8 mouse cellular contexts compared by ENCODE assay signal in the genomic region with DNA sequence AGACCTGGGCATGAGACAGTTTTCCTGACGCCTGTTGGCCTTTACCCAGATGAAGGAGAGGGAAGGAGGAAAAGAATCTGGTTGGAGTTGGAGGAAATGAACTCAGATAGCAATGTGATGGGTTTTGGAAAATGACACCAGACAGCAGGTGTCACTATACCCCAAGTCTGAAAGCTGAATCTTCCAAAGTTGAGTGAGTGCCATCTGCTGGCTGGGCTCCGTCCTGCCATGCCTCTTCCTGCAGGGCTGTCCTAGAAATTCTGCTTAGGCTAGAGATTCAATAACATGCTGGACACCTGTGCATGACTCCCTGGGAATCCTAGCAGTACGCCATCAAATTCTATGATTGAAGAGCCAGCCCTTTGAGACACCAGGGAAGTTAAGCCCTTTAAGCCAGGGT. TPM values are rescaled to one million over a fixed set of nuclear protein-coding genes. Genes with fewer than 3 reads are reported as not detected.
A peak's percentile ranks its signal among the peaks of the same experiment; 100 is the strongest.
DNase-seq lines count a peak whose midpoint lies in the region; ATAC-seq and TF ChIP-seq lines count a peak whose summit lies in the region.

No protein-coding gene starts in this region.

- WGBS in kidney, embryonic 15.5 days: 19% methylated on average over 3 of the region's 3 CpGs
- 15% methylated on average over 3 of the region's 3 CpGs for WGBS in liver, adult 2 months

- H3ac ChIP-seq in myocyte (ENCODE audit: control insufficient read depth, insufficient read length): no peak overlapping the region

- no peaks in the 10 kb centered on the region for H3K9me3 ChIP-seq in kidney, embryonic 15.5 days (replicated peaks)

- H3K27me3 ChIP-seq in kidney, embryonic 15.5 days: no peaks in the 10 kb centered on the region
- no peaks in the 10 kb centered on the region for H3K27me3 ChIP-seq in liver, adult 2 months (ENCODE audit: control insufficient read depth, insufficient read depth, low read length)
- no peaks in the 10 kb centered on the region for H3K27me3 ChIP-seq in myocyte (ENCODE audit: control insufficient read depth, insufficient read depth, insufficient read length)
- no peaks in the 10 kb centered on the region for H3K27me3 ChIP-seq in splenic B cell, adult 2 months (ENCODE audit: control insufficient read depth, insufficient read depth, low read length, poor library complexity, severe bottlenecking)

- peak; percentile 100 for TF ChIP-seq CTCF in liver, adult 2 months (IDR thresholded peaks at IDR 0.05; ENCODE audit: low read depth, low read length)

- H3K27ac ChIP-seq in kidney, embryonic 15.5 days: no peak overlapping the region
- H3K27ac ChIP-seq in liver, adult 2 months (replicated peaks; ENCODE audit: insufficient read depth, low read depth, low read length): no peak overlapping the region

- H3K4me1 ChIP-seq in kidney, embryonic 15.5 days: no peaks in the 10 kb centered on the region
- no peaks in the 10 kb centered on the region for H3K4me1 ChIP-seq in liver, adult 2 months (ENCODE audit: control insufficient read depth, insufficient read depth, low read length)

- DNase-seq in 3T3-L1 (ENCODE audit: low read depth, low spot score): peak; percentile 94
- peak; percentile 63 for DNase-seq in adrenal gland, adult 8-10 months
- DNase-seq in embryo, embryonic 9.5 days (ENCODE audit: extremely low spot score): peak; percentile 64
- peak; percentile 79 to 88 for DNase-seq in heart, adult 18-20 months
- DNase-seq in liver, adult 2 months (ENCODE audit: extremely low read depth, low read depth, low spot score): peak; percentile 72
- peak; percentile 86 for DNase-seq in splenic B cell, adult 2 months (ENCODE audit: low read depth, low spot score)

- H3K79me2 ChIP-seq in liver, adult 2 months (ENCODE audit: control insufficient read depth, insufficient read depth, low read length): no peaks in the 10 kb centered on the region
- H3K79me2 ChIP-seq in myocyte (ENCODE audit: control insufficient read depth, insufficient read depth): no peaks in the 10 kb centered on the region

- H3K9ac ChIP-seq in kidney, embryonic 15.5 days: no peak overlapping the region
- H3K9ac ChIP-seq in liver, adult 2 months (ENCODE audit: low read depth, low read length): no peak overlapping the region

- no peak overlapping the region for H3K4me3 ChIP-seq in kidney, embryonic 15.5 days (replicated peaks)
- H3K4me3 ChIP-seq in liver, adult 2 months (ENCODE audit: insufficient read depth, low read depth, low read length): no peak overlapping the region
- no peak overlapping the region for H3K4me3 ChIP-seq in myocyte

- TF ChIP-seq POLR2A in liver, adult 2 months (IDR thresholded peaks at IDR 0.05; ENCODE audit: extremely low read depth, insufficient read depth, low read length): no peak
- TF ChIP-seq POLR2A in myocyte (IDR thresholded peaks at IDR 0.05; ENCODE audit: insufficient read length, low read depth): no peak

- no peak overlapping the region for H3K4me2 ChIP-seq in kidney, embryonic 15.5 days
- no peak overlapping the region for H3K4me2 ChIP-seq in myocyte (ENCODE audit: low read depth)

- no peaks in the 10 kb centered on the region for H3K36me3 ChIP-seq in kidney, embryonic 15.5 days
- H3K36me3 ChIP-seq in liver, adult 2 months (ENCODE audit: control insufficient read depth, insufficient read depth, low read length): no peaks in the 10 kb centered on the region
- no peaks in the 10 kb centered on the region for H3K36me3 ChIP-seq in myocyte (ENCODE audit: control insufficient read depth, insufficient read depth)
- H3K36me3 ChIP-seq in splenic B cell, adult 2 months (ENCODE audit: control insufficient read depth, insufficient read depth, low read length, poor library complexity, severe bottlenecking): no peaks in the 10 kb centered on the region

- ATAC-seq in kidney, embryonic 15.5 days (replicated peaks; ENCODE audit: low FRiP score): peak; percentile 74

TF ChIP-seq in myocyte, 11 proteins besides CTCF, POLR2A, EP300 and RAD21:
- TF ChIP-seq MYOD1 (IDR thresholded peaks at IDR 0.05; ENCODE audit: control insufficient read depth in 1 of 3, insufficient read length in 2 of 3, low read depth in 2 of 3) (peak in 2 of 3 experiments; percentile 11 to 40), MYOG (IDR thresholded peaks at IDR 0.05; ENCODE audit: control insufficient read depth in 1 of 3, insufficient read depth in 1 of 3, insufficient read length in 2 of 3, low read depth in 2 of 3) (no peak)

RNA-seq across cellular contexts. Expression of gene Olfml2b, which starts 11.9 kb away (rescaled TPM):
- 1 to 10 TPM; 3.3 to 5.9 (median 4.6) TPM for total RNA-seq in adrenal gland, adult 8-10 months (2022)
- 10 to 100 TPM; 11.8 to 14.8 TPM for total RNA-seq in heart, adult 18-20 months (2021)
- polyA plus RNA-seq in kidney, embryonic 15.5 days (2015; fragmentation: Nextera tagmentation; extraction: Ambion mirVana): 10.9 and 12.0 TPM in 2 replicates
- 0.37 and 0.67 TPM in 2 replicates for total RNA-seq in liver, adult 2 months (2014; rRNA removed)
- 0.44 and 0.46 TPM in 2 replicates for polyA plus RNA-seq in liver, adult 2 months (2012; rRNA removed)
- polyA plus RNA-seq in myocyte (2012; fragmentation: generic; extraction: Trizol): 69.0 TPM

RNA-seq across cellular contexts. Expression of gene Nos1ap, which starts 42.7 kb away (rescaled TPM):
- 10 to 100 TPM; 19.9 to 46.9 (median 29.7) TPM for total RNA-seq in adrenal gland, adult 8-10 months (2022)
- total RNA-seq in heart, adult 18-20 months (2021): 10 to 100 TPM; 17.4 to 23.6 TPM
- polyA plus RNA-seq in kidney, embryonic 15.5 days (2015; fragmentation: Nextera tagmentation; extraction: Ambion mirVana): 17.7 and 18.2 TPM in 2 replicates
- 1.8 and 3.2 TPM in 2 replicates for total RNA-seq in liver, adult 2 months (2014; rRNA removed)
- polyA plus RNA-seq in liver, adult 2 months (2012; rRNA removed): 3.1 and 6.7 TPM in 2 replicates
- polyA plus RNA-seq in myocyte (2012; fragmentation: generic; extraction: Trizol): 0.14 TPM
